Mouse (Mus musculus) lung, embryonic 15.5 days (tissue): ENCODE results near the gene Psma2. TPM values are rescaled to one million over a fixed set of nuclear protein-coding genes. Genes with fewer than 3 reads are reported as not detected.

ENCODE experiments used
- ATAC-seq: fragments of 200-750 bp; cut with Nextera tagmentation; 2 replicates; pipeline ENCODE4 v1.8.0; 2017; ENCODE audit warnings: moderate number of reproducible peaks, borderline replicate concordance; ENCODE audit not compliant: low FRiP score, low TSS enrichment; ENCODE audit errors: extremely low read depth
- H3K27ac ChIP-seq: fragments of 300-500 bp; sonication (generic); 2 replicates; pipeline ENCODE4 v1.5.1; 2015; ENCODE audit warnings: moderate library complexity, mild to moderate bottlenecking, inconsistent platforms
- H3K27me3 ChIP-seq: fragments of 300-500 bp; sonication (generic); 2 replicates; pipeline ENCODE4 v1.6.1; 2015; ENCODE audit warnings: inconsistent platforms
- H3K36me3 ChIP-seq: fragments of 300-500 bp; sonication (generic); 2 replicates; pipeline ENCODE4 v1.6.1; 2015; ENCODE audit warnings: inconsistent platforms
- H3K4me1 ChIP-seq: fragments of 300-500 bp; sonication (generic); 2 replicates; pipeline ENCODE4 v1.6.1; 2015; ENCODE audit warnings: inconsistent platforms
- H3K4me2 ChIP-seq: fragments of 300-500 bp; sonication (generic); 2 replicates; pipeline ENCODE4 v1.6.1; 2015; ENCODE audit warnings: inconsistent platforms, mild to moderate bottlenecking, moderate library complexity
- H3K4me3 ChIP-seq: fragments of 300-500 bp; sonication (generic); 2 replicates; pipeline ENCODE4 v1.5.1; 2015; ENCODE audit warnings: mild to moderate bottlenecking, inconsistent platforms
- H3K9ac ChIP-seq: fragments of 300-500 bp; sonication (generic); 2 replicates; pipeline ENCODE4 v1.6.1; 2015; ENCODE audit warnings: inconsistent platforms
- H3K9me3 ChIP-seq: fragments of 300-500 bp; sonication (generic); 2 replicates; pipeline ENCODE4 v1.6.1; 2016; ENCODE audit warnings: inconsistent platforms
- WGBS: fragments of 180-500 bp; shearing (Covaris S2); methylation state at CpG from one replicate; pipeline ENCODE4 v1.1.7; 2015; 5-methylcytosine and 5-hydroxymethylcytosine counted together
- polyA plus RNA-seq: library from polyadenylated mRNA; unstranded; fragments of >200 nt; fragmentation: Nextera tagmentation; extraction: Ambion mirVana; gene quantifications from 2 replicates; pipeline ENCODE4 v1.2.1, GENCODE M21; 2015

The Psma2 gene
- polyA plus RNA-seq, 1 experiment from 2014 or later: 204 TPM

DNA sequence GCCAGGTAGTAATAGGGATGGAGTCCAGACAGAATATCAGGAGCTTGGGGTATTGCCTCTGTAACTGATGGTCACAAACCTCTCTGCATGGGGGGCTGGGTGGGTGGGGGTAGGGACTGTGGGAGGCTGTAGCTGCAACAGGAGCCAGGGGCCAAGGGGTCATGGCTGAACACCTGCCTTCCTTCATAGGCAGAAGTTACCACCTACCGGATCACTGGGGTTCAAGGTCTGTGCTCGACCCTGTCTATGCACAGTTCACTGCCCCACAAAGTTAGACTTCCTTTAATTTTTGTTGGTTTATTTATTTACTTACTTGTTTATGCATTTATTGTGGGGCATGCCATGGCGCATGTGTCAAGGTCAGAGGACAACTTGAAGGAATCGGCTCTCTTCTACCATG, 54.1 kb downstream of the Psma2 start:
- Histone ChIP-seq H3K36me3 (no peaks in the 10 kb centered on the region), H3K9me3 (no peaks in the 10 kb centered on the region), H3K4me2 (no peak overlapping the region), H3K27ac (no peak overlapping the region), H3K4me1 (no peaks in the 10 kb centered on the region), H3K27me3 (no peaks in the 10 kb centered on the region), H3K9ac (no peak overlapping the region), H3K4me3 (no peak overlapping the region)
- ATAC-seq: no peak
- 71% methylated on average over 4 of the region's 4 CpGs for WGBS

DNA sequence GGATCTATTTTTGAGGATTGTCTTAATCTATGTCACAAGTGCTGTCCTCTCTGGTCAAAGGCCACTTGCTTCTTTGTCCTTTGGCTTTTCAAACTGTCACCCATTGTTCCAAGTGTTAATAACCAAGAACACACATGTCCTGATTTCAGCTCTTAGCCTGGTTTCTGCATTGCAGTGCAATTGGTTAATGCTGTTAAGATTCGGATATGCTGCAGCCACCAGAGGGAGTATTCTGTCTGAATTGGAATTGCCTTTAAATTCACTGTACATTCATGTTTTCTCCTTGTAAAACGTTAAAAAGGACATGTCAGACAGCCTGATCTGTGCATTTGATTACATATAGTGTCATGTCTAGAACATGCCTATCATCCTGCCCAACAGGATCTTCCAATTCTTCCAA, 57.3 kb downstream of the Psma2 start:
- Histone ChIP-seq H3K27ac (no peak overlapping the region), H3K9me3 (no peaks in the 10 kb centered on the region), H3K36me3 (no peaks in the 10 kb centered on the region), H3K4me1 (no peaks in the 10 kb centered on the region), H3K27me3 (no peaks in the 10 kb centered on the region), H3K4me3 (no peak overlapping the region), H3K9ac (no peak overlapping the region), H3K4me2 (no peak overlapping the region)
- WGBS: 21% methylated on average over 2 of the region's 2 CpGs
- ATAC-seq: no peak

DNA sequence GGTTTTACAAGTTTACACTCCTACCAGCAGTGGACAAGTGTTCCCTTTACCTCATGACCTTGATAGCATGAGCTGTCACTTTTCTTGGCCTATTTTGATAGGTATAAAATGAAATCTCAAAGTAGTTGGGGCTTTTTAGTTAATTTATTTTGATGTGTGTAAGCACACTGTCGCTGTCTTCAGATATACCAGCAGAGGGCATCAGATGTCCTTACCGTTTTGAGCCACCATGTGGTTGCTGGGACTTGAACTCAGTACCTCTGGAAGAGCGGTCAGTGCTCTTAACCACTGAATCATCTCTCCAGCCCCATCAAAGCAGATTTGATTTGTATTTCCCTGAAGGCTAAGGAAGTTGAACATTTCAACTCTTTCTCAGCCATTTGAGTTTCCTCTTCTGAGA, 75.9 kb downstream of the Psma2 start:
- no peaks in the 10 kb centered on the region for H3K4me1 ChIP-seq
- H3K9me3 ChIP-seq: no peaks in the 10 kb centered on the region
- 62% methylated on average over 3 of the region's 3 CpGs for WGBS
- no peak overlapping the region for H3K4me2 ChIP-seq
- no peaks in the 10 kb centered on the region for H3K27me3 ChIP-seq
- no peak overlapping the region for H3K27ac ChIP-seq
- H3K9ac ChIP-seq: no peak overlapping the region
- no peak overlapping the region for H3K4me3 ChIP-seq
- H3K36me3 ChIP-seq: no peaks in the 10 kb centered on the region
- no peak for ATAC-seq

DNA sequence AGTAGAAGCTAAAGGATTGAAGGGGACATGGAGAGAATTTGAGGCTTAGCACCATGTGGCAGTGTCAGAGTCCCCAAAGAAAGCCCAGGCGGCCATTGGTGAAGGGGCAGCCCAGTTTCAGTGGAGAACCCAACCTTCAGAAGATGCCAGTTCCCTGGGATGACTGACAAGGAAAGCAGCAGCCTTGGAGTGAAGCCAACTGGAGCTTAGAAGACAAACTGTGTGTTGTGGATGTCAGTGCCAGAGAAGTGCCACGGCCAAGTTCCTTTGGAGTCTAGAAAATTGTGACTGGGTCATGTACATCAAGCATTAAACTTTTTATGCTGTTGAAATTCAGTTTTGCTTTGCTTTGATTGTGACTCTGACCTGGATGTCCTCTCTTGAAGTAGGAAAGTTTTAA, 103.8 kb downstream of the Psma2 start:
- H3K4me2 ChIP-seq: no peak overlapping the region
- H3K9ac ChIP-seq: no peak overlapping the region
- no peaks in the 10 kb centered on the region for H3K36me3 ChIP-seq
- no peak for ATAC-seq
- H3K27me3 ChIP-seq: no peaks in the 10 kb centered on the region
- WGBS: 55% methylated on average over 2 of the region's 2 CpGs
- no peak overlapping the region for H3K27ac ChIP-seq
- H3K4me3 ChIP-seq: no peak overlapping the region
- H3K4me1 ChIP-seq: no peaks in the 10 kb centered on the region
- H3K9me3 ChIP-seq: no peaks in the 10 kb centered on the region

DNA sequence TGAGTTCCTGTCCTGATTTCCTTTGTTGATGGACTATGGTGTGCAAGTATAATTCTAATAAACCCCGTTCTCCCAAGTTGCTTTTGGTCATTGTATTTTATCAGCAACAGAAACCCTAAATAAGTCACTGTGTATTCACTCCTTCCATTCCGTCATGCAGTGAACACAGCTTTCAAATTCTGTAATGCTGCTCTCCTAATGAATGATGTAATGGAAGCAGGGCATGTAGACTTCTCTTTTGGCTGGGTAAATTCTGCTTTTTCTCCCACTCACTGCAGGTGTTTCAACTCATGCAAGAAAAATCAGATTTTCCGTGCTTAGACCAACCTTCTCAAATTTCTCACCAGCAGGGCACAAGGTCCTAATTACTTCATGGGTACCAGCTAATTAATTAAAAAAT, 104.7 kb downstream of the Psma2 start:
- Histone ChIP-seq H3K4me1 (no peaks in the 10 kb centered on the region), H3K4me2 (no peak overlapping the region), H3K9ac (no peak overlapping the region), H3K27ac (no peak overlapping the region), H3K27me3 (no peaks in the 10 kb centered on the region), H3K4me3 (no peak overlapping the region), H3K9me3 (no peaks in the 10 kb centered on the region), H3K36me3 (no peaks in the 10 kb centered on the region)
- ATAC-seq: no peak
- 64% methylated on average over 3 of the region's 3 CpGs for WGBS

Other genes with a start within 250 kb of the Psma2 start
- 0.30 and 0.39 TPM in 2 replicates for gene Hecw1, start 90.0 kb upstream of the Psma2 start, polyA plus RNA-seq
- gene Mrpl32, start 75 bp upstream of the Psma2 start, polyA plus RNA-seq: 108 and 109 TPM in 2 replicates
- 25.8 and 26.2 TPM in 2 replicates for gene AW209491, start 16.9 kb downstream of the Psma2 start, polyA plus RNA-seq